Mouse (Mus musculus) brain, embryonic 14.5 days (tissue): Measurements from ENCODE around the gene Dtx1.

Experiments used
- CTCF ChIP-seq: fragments of 200-500 bp; IDR thresholded peaks from 2 replicates; pipeline ENCODE4 v1.5.1; 2012; ENCODE audit warnings: inconsistent platforms, mild to moderate bottlenecking, moderate library complexity, borderline replicate concordance; ENCODE audit not compliant: insufficient read depth, insufficient read length; ENCODE audit errors: extremely low read depth
- POLR2A ChIP-seq: fragments of 200-500 bp; IDR thresholded peaks from 2 replicates; pipeline ENCODE4 v1.6.1; 2012; ENCODE audit warnings: mild to moderate bottlenecking, inconsistent platforms, borderline replicate concordance; ENCODE audit not compliant: poor library complexity, insufficient read depth, insufficient read length, severe bottlenecking; ENCODE audit errors: extremely low read depth

DNA sequence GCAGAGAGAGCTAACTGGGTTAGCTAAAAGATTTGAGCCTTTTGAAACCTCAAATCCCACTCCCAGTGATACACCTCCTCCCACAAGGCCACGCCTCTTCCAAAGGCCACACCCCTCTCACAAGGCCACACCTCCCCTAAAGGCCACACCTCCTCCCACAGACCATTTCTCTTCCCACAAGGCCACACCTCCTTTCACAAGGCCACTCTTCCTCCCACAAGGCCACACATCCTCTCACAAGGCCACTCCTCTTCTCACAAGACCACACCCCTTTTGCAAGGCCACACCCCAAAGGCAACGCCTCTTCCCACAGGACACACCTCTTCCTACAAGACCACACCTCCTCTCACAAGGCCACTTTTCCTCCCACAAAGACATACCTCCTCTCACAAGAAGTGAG is 34.2 kb downstream of the Dtx1 start:
- TF ChIP-seq POLR2A (no peak), CTCF (no peak)
